Mouse (Mus musculus) megakaryocyte, embryonic 14.5 days (primary cell): ENCODE data around the gene Cog6.

Experiments
- FLI1 ChIP-seq: IDR thresholded peaks from 2 replicates; pipeline ENCODE4 v1.6.1; 2012; ENCODE audit warnings: low read length, inconsistent platforms, mixed read lengths
- GATA1 ChIP-seq: IDR thresholded peaks from 3 replicates; pipeline ENCODE4 v1.6.1; 2012; ENCODE audit warnings: mixed read lengths, low read length, inconsistent platforms, borderline replicate concordance

DNA sequence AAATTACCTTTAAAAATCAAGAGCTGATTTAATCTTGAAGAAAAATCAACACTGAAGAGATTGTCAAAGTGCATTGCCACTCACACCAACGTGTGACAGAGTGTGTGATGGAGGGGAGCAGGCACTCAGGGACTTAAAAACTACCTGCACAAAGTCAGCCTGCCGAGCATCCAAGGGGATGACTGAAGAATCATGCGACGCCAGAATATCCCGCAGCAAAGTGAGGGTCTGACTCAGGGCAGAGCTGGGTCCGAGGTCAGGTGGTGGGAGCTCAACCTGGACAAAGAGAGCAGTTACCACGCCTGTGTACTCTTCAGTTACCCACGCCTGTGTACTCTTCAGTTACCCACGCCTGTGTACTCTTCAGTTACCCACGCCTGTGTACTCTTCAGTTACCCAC is 23.7 kb downstream of the Cog6 start:
- TF ChIP-seq FLI1: no peak
- no peak for TF ChIP-seq GATA1
